Mouse (Mus musculus): ENCODE measurements around the gene Lrg1.

DNA sequence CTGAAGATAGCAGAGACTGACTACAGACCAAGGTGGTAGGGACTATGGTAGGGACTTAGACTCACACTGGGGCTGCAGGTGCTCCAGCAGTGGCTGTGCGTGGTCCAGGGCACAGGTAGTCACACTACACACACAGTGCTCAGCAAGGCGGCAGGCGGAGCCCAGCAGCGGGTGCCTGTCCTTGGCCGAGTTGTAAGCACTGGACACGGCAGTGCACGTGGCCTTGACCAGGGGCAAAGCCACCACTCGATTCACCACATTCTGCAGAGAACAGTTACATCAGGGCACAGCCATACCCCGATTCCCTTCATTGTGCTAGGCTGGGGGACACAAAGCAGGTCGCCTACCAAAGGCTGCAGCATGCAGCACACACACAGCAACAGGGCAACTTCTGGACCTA is 5.6 kb downstream of the Lrg1 start:
- no peak for TF ChIP-seq POLR2A (IDR thresholded peaks at IDR 0.05; ENCODE audit: low read depth, low read length)
- TF ChIP-seq CTCF (IDR thresholded peaks at IDR 0.05; ENCODE audit: extremely low read depth, insufficient read depth, insufficient read length, insufficient replicate concordance), result no peak
